Mouse (Mus musculus) midbrain, embryonic 14.5 days (tissue): ENCODE results near the gene Becn1. TPM values are rescaled to one million over a fixed set of nuclear protein-coding genes. Genes with fewer than 3 reads are reported as not detected.

Source experiments
- ATAC-seq: fragments of 200-750 bp; cut with Nextera tagmentation; 2 replicates; pipeline ENCODE4 v1.8.0; 2017; ENCODE audit warnings: moderate number of reproducible peaks, moderate library complexity; ENCODE audit not compliant: low FRiP score, low TSS enrichment
- DNase-seq: peaks from one replicate; pipeline ENCODE4 v3.0.0-alpha.2; 2015
- H3K27ac ChIP-seq: fragments of 300-500 bp; sonication (generic); replicated peaks from 2 replicates; pipeline ENCODE4 v1.5.1; 2014; ENCODE audit warnings: mild to moderate bottlenecking, low read depth, low read length, moderate library complexity
- H3K27me3 ChIP-seq: fragments of 300-500 bp; sonication (generic); 2 replicates; pipeline ENCODE4 v1.6.1; 2014; ENCODE audit warnings: low read length, control low read depth, mixed read lengths; ENCODE audit not compliant: control insufficient read depth, insufficient read depth
- H3K36me3 ChIP-seq: fragments of 300-500 bp; sonication (generic); 2 replicates; pipeline ENCODE4 v1.6.1; 2014; ENCODE audit warnings: low read length, control low read depth; ENCODE audit not compliant: control insufficient read depth, insufficient read depth
- H3K4me1 ChIP-seq: fragments of 300-500 bp; sonication (generic); 2 replicates; pipeline ENCODE4 v1.6.1; 2014; ENCODE audit warnings: mild to moderate bottlenecking, antibody characterized with exemption, low read length, control low read depth; ENCODE audit not compliant: control insufficient read depth, insufficient read depth
- H3K4me2 ChIP-seq: fragments of 300-500 bp; sonication (generic); 2 replicates; pipeline ENCODE4 v1.6.1; 2014; ENCODE audit warnings: mild to moderate bottlenecking, low read length, moderate library complexity
- H3K4me3 ChIP-seq: fragments of 300-500 bp; sonication (generic); replicated peaks from 2 replicates; pipeline ENCODE4 v1.5.1; 2014; ENCODE audit warnings: low read depth, low read length
- H3K9ac ChIP-seq: fragments of 300-500 bp; sonication (generic); replicated peaks from 2 replicates; pipeline ENCODE4 v1.6.1; 2014; ENCODE audit warnings: mild to moderate bottlenecking, low read length, moderate library complexity
- H3K9me3 ChIP-seq: fragments of 300-500 bp; sonication (generic); 2 replicates; pipeline ENCODE4 v1.6.1; 2016; ENCODE audit warnings: low read length, control low read depth, mixed read lengths; ENCODE audit not compliant: control insufficient read depth
- WGBS: fragments of 180-500 bp; shearing (Covaris S2); extraction: QIAGEN DNeasy Blood & Tissue Kit; methylation state at CpG from one replicate; pipeline ENCODE4 v1.1.7; 2014; 5-methylcytosine and 5-hydroxymethylcytosine counted together
- polyA plus RNA-seq: library from polyadenylated mRNA; unstranded; fragments of >200 nt; fragmentation: Nextera tagmentation; extraction: Ambion mirVana; gene quantifications from 2 replicates; pipeline ENCODE4 v1.2.1, GENCODE M21; 2014

Becn1 gene
- polyA plus RNA-seq, 1 experiment from 2014 or later, result 193 TPM

DNA sequence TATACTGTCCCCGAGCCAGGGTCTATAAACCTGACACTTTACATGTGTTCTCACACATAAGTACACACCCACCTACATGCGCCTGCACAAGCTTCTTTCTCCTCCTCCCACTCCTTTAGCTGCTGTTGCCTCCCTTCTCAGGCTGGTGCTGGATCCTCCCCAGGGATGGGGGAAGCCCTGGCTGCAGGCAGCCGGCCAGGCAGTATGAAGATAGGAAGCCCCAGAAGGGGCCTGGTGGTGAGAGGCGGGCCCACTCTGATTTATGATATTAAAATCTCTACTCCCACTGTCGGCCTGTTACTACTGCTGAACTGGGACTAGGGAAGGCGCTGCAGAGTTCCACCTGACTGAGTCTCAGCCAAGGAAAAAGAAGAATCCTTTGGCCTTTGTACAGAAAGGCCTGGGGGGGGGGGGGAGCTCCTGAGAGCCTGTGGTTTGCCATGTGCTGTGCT, 42.8 kb downstream of the Becn1 start:
- DNase-seq (peak; percentile 16), ATAC-seq (0 out of 2 replicates have a peak, but pooled peaks have one; percentile 6)
- Histone ChIP-seq H3K27ac (no peak overlapping the region; the same call in 1 of the 2 replicates), H3K4me1 (peaks cover 20% of the 10 kb centered on the region), H3K9me3 (no peaks in the 10 kb centered on the region), H3K36me3 (peaks cover 6% of the 10 kb centered on the region), H3K27me3 (peaks cover 26% of the 10 kb centered on the region), H3K4me3 (no peak overlapping the region), H3K4me2 (no peak overlapping the region), H3K9ac (no peak overlapping the region)
- WGBS, result 38% methylated on average over 6 of the region's 6 CpGs

DNA sequence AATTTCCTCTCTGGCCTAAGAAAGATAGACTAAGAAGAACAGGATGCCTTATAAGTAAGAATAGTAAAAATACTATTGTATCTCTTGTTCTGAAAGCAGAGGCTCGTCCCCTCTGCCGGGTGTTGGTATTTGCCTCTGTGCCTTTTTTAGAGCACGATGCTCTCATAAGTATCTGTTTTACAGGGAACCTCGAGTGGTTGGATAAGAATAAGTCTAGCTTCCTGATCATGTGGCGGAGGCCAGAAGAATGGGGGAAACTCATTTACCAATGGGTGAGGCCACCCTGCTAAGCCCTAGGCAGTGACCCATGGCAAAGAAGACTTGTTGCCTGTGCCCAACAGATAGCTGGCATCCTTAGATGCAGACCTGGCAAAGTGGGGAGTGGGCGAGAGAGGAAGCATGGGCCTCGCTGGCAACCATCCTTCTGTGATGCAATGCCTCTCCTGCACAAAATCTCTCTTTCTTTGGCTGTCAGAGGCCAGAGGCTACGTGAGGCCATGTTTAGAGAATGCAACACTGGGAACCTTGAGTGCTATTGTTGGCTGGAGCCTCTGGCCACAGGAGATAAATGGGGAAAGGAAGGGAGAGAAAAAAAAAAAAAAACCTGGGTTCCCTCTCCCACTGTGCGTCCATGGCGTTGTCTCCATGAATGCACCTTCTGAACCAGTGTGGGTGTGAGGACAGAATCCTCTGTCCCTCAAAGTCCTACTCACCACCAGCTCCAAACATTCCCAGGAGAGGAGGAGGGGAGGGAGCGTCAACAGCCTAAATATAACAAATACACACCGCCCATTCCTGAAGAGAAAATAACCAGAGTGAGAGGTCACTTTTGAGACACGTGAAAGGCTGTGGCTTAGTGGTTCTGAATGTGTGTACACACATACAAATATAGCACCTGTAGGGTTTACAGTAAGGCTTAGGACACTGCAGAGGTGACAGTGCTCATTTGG, 46.0 kb downstream of the Becn1 start:
- H3K27me3 ChIP-seq, result no peaks in the 10 kb centered on the region
- ATAC-seq, result no peak
- no peak overlapping the region for H3K27ac ChIP-seq
- no peak overlapping the region for H3K4me3 ChIP-seq
- peaks cover 6% of the 10 kb centered on the region for H3K36me3 ChIP-seq
- H3K4me2 ChIP-seq, result no peak overlapping the region
- no peak overlapping the region for H3K9ac ChIP-seq
- peaks cover 28% of the 10 kb centered on the region for H3K4me1 ChIP-seq
- WGBS, result 93% methylated on average over 13 of the region's 13 CpGs
- DNase-seq, result no peak
- H3K9me3 ChIP-seq, result no peaks in the 10 kb centered on the region

DNA sequence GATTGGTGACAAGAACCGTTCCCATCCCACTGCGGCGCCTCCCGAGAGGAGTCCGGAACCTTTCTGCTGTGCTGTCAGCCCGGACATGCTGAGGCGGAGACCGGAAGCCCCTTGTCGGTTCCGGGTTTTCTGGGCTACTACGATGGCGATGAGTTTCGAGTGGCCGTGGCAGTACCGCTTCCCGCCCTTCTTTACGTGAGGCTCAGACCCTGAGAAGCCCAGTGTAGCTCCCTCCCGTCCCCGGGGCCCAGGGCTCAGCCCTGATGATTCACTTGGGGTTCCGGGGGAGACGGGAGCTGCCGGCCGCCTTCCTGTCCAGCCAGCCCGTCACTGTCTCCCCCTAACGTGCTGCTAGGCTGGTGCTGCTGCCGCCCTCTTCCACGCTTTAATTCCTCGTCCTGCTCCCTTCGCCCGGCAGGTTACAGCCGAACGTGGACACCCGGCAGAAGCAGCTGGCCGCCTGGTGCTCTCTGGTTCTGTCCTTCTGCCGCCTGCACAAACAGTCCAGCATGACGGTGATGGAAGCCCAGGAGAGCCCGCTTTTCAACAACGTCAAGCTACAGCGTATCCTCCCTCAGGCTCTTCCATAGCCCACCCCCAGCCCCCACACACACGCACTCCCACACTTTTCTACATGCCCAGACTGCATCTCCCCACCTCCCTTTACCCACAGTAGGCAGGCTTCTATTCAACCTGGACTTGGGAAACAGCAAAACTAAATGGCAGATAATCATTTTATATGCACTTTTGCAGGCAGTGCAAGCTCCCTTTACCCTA, 48.3 kb downstream of the Becn1 start, which contains the start of gene Vps25:
Vps25 (plus strand) TSS at position 95 of the 777 bp plus-strand sequence.
- Histone ChIP-seq H3K27ac (peak within 1 kb of the TSS; percentile 88), H3K4me2 (peak within 1 kb of the TSS; percentile 82), H3K4me3 (peak within 1 kb of the TSS; percentile 93), H3K27me3 (no peaks in the 10 kb centered on the region), H3K9ac (peak within 1 kb of the TSS; percentile 88), H3K36me3 (peaks cover 3% of the 10 kb centered on the region), H3K4me1 (peaks cover 14% of the 10 kb centered on the region; the same call in 1 of the 2 replicates), H3K9me3 (no peaks in the 10 kb centered on the region)
- ATAC-seq (peak; percentile 71; the same call in 1 of the 2 replicates), DNase-seq (peak; percentile 92)
- under 1% methylated on average over 40 of the region's 40 CpGs for WGBS

DNA sequence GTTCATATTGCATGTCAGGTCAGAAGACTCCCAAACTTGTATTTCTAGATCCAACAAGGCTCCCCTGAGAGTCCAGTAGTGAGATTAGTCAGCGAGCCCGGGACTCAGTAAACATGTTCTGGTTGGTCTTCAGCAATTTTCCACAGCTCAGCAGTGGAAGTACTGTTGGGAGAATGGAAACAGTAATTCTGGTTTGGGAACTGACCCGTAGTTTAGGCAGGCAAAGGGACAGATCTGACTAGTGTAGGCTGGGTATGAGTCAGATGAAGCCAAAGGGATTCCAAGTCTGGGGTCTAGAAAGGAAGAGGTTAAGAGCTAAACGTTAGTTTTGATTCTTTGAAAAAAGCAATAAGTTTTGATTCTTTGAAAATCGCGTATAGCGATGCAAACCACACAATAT, 49.1 kb downstream of the Becn1 start:
- Histone ChIP-seq H3K27ac (peak overlapping the region; percentile 61), H3K36me3 (no peaks in the 10 kb centered on the region), H3K27me3 (no peaks in the 10 kb centered on the region), H3K4me1 (peaks cover 14% of the 10 kb centered on the region; the same call in 1 of the 2 replicates), H3K9ac (peak overlapping the region; percentile 88), H3K4me3 (peak overlapping the region; percentile 93), H3K9me3 (no peaks in the 10 kb centered on the region), H3K4me2 (peak overlapping the region; percentile 82)
- 11% methylated on average over 7 of the region's 7 CpGs for WGBS
- ATAC-seq, result no peak
- DNase-seq, result no peak

DNA sequence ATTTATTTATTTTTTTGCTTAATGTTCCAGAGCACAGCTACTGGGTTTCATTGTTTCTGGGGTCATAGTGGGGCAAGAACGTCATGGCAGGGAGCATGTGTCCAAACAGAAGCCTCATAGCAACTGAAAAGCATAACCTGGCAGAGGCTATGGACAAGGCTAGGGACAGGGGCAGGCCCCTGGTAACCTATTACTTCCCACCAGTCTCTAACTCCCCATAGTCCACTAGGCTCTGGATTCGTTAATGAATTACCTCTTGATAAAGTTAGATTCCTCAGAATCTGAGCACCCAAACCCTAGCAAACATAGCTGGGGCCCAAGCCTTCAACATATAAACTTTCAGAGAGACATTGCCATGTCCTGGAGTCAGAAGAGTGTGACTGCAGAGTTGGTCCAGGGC, 51.1 kb downstream of the Becn1 start:
- no peaks in the 10 kb centered on the region for H3K36me3 ChIP-seq
- ATAC-seq (no peak), DNase-seq (no peak)
- H3K9me3 ChIP-seq, result no peaks in the 10 kb centered on the region
- no peak overlapping the region for H3K4me2 ChIP-seq
- H3K27me3 ChIP-seq, result no peaks in the 10 kb centered on the region
- no peak overlapping the region for H3K9ac ChIP-seq
- WGBS, result 89% methylated on average over 2 of the region's 2 CpGs
- H3K4me3 ChIP-seq, result no peak overlapping the region
- H3K4me1 ChIP-seq, result peaks cover 14% of the 10 kb centered on the region; the same call in 1 of the 2 replicates
- no peak overlapping the region for H3K27ac ChIP-seq

DNA sequence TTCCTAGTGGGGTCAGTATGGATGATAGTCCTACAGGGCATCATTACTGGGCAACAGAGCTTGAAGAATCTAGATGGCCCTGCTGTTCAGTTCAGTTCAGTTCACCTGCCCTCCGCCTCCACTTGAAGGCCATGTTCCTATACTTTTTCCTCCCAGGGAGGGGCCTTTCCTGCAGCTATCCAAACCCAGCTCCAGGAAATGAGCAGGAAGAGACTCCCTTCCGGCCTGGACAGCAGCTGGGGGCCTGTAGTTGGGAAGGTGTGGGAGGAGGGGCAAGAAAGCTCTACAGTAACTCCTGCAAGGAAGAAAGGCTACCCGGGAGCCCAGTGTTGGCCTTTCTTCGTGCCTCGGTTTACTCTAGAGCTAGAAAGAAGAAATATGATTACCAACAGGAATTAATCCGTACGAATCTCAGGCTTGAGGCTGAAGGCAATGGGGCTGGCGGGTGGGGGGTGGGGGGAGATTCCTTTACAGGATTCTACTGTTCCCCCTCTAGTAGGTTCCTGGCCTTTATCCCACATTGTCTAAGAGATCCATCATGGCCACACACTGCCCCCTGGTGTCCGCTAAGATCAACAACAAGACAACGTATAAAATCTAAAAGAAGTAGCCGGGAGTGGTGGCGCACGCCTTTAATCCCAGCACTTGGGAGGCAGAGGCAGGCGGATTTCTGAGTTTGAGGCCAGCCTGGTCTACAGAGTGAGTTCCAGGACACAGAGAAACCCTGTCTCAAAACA, 53.7 kb downstream of the Becn1 start:
- peaks cover 6% of the 10 kb centered on the region; the same call in 1 of the 2 replicates for H3K4me1 ChIP-seq
- peaks cover 9% of the 10 kb centered on the region; the same call in 1 of the 2 replicates for H3K27me3 ChIP-seq
- H3K4me3 ChIP-seq, result no peak overlapping the region
- ATAC-seq (no peak), DNase-seq (peak; percentile 73)
- no peak overlapping the region for H3K27ac ChIP-seq
- no peak overlapping the region for H3K4me2 ChIP-seq
- no peaks in the 10 kb centered on the region for H3K36me3 ChIP-seq
- WGBS, result 42% methylated on average over 14 of the region's 14 CpGs
- no peak overlapping the region for H3K9ac ChIP-seq
- no peaks in the 10 kb centered on the region for H3K9me3 ChIP-seq

DNA sequence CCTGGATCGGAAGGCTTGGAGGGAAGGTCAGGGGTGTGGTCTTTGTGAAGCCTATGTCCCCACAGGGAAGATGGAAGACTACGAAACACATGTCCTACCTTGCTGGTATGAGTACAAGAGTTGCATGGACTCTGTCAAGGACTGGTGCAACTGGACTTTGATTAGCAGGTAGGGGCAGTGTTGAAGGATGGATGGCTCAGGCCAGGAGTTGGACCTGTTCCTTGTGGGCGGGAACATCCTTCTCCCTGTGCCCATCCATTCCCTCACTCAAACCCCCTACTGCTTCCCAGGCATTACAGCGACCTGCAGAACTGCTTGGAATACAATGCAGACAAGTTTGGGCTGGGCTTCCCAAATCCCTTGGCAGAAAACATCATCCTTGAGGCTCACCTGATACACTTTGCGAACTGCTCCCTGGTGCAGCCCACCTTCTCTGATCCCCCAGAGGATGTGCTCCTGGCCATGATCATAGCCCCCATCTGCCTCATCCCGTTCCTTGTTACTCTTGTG, 54.5 kb downstream of the Becn1 start:
- Histone ChIP-seq H3K9ac (no peak overlapping the region), H3K9me3 (no peaks in the 10 kb centered on the region), H3K36me3 (no peaks in the 10 kb centered on the region), H3K4me2 (0 out of 2 replicates have a peak overlapping the region, but pooled peaks have one; percentile 1), H3K4me3 (no peak overlapping the region), H3K27ac (no peak overlapping the region), H3K27me3 (peaks cover 9% of the 10 kb centered on the region; the same call in 1 of the 2 replicates), H3K4me1 (0 out of 2 replicates have a peak, but pooled peaks cover 1% of the 10 kb centered on the region)
- ATAC-seq (no peak), DNase-seq (no peak)
- WGBS, result 88% methylated on average over 6 of the region's 6 CpGs

DNA sequence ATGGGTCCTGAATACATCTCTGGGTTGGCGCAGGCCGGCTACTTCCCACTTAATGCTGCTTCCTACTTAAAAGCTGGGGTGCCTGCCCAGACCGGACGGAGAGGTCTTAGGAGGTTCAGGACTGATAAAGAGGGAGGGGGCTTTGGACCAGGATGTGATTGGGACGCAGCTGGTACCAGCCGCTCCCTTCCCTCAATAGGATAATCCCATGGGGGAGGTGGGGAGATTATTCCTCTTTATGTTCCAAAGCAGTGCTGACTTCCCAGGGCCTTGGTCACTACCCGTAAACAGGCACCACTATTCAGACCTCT, 55.4 kb downstream of the Becn1 start:
- peak overlapping the region; percentile 97 for H3K4me2 ChIP-seq
- ATAC-seq, result no peak
- H3K4me1 ChIP-seq, result no peaks in the 10 kb centered on the region
- 3% methylated on average over 7 of the region's 7 CpGs for WGBS
- H3K27me3 ChIP-seq, result peaks cover 9% of the 10 kb centered on the region; the same call in 1 of the 2 replicates
- H3K9ac ChIP-seq, result peak overlapping the region; percentile 66
- H3K36me3 ChIP-seq, result no peaks in the 10 kb centered on the region
- peak overlapping the region; percentile 4; the same call in 1 of the 2 replicates for H3K27ac ChIP-seq
- no peak for DNase-seq
- H3K4me3 ChIP-seq, result peak overlapping the region; percentile 57
- H3K9me3 ChIP-seq, result no peaks in the 10 kb centered on the region
